19 mouse cellular contexts compared by ENCODE assay signal in genomic region chr7:46157746-46158145, GRCm38 (mm10). TPM values are rescaled to one million over a fixed set of nuclear protein-coding genes. Genes with fewer than 3 reads are reported as not detected.
"Had no signal": no experiment of that assay in that cellular context is flagged by ENCODE, and none has a peak within 500 bp of the region (broad histone marks: within the 10 kb centered on the region; RNA-seq: fewer than 3 reads in every experiment).

No protein-coding gene starts in this region.

- H3K27ac ChIP-seq: midbrain, embryonic 10.5 days; midbrain, embryonic 12.5 days; neural tube, embryonic 13.5 days; neural tube, embryonic 15.5 days; stomach, embryonic 15.5 days; stomach, postnatal 0 days had no signal

- DNase-seq: lung, adult 18-20 months; lung, embryonic 14.5 days; lung, postnatal 10 days; lung, postnatal 4 days; midbrain, embryonic 14.5 days; right cerebral cortex, postnatal 14 days; thymus, adult 2 months; thymus, postnatal 25 days; thymus, postnatal 4 days had no signal

- H3K4me3 ChIP-seq: midbrain, embryonic 10.5 days; midbrain, embryonic 12.5 days; myocyte; neural tube, embryonic 13.5 days; neural tube, embryonic 15.5 days; stomach, embryonic 15.5 days had no signal

RNA-seq across cellular contexts. Expression of gene Abcc8, which starts 22.1 kb away (rescaled TPM):
- total RNA-seq: megakaryocyte, adult 5-6 weeks; megakaryocyte-erythroid progenitor cell, adult 5-6 weeks had no signal

RNA-seq across cellular contexts. Expression of gene Kcnj11, which starts 57.2 kb away (rescaled TPM):
- total RNA-seq: megakaryocyte, adult 5-6 weeks; megakaryocyte-erythroid progenitor cell, adult 5-6 weeks had no signal
- polyA plus RNA-seq: lung, embryonic 14.5 days; spleen, adult 2 months had no signal
